Mouse (Mus musculus): Measurements from ENCODE around the gene Mrps2. TPM values are rescaled to one million over a fixed set of nuclear protein-coding genes. Genes with fewer than 3 reads are reported as not detected.
A peak's percentile ranks its signal among the peaks of the same experiment; 100 is the strongest.

The Mrps2 gene
- total and polyA plus RNA-seq, 3 experiments = 30.5 to 71.4 (median 70.3) TPM

DNA sequence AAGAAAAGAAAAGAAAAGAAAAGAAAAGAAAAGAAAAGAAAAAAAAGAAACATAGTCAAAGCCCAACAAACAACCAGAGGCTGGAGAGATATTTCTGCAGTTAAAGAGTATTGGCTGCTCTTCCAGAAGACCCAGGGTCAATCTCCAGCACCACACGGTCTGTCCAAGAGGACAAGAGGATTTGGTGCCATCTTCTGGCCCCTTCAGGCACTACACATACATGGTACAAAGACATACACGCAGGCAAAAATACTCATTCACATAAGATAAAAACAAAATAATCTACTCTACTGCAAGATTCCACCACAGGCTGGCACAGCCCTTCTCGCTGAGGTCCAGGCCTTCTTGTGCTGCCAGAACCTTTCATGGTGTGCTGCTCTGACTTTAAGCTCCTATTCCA is 44.7 kb upstream of the Mrps2 start:
- peak; percentile 81 for DNase-seq (ENCODE audit: low read depth, low spot score)
- TF ChIP-seq CTCF (IDR thresholded peaks at IDR 0.05 in 2 of 3, conservative IDR thresholded peaks at IDR 0.05 in 1 of 3; ENCODE audit: control insufficient read depth in 1 of 3, insufficient read depth in 1 of 3, low read depth in 2 of 3, low read length in 3 of 3, poor library complexity in 1 of 3, severe bottlenecking in 1 of 3) = peak; percentile 62 to 77 (median 71)
- TF ChIP-seq SMC3 (IDR thresholded peaks at IDR 0.05; ENCODE audit: low read depth, low read length) = peak; percentile 60
- TF ChIP-seq TBP (IDR thresholded peaks at IDR 0.05; ENCODE audit: low read depth, low read length) = no peak
- no peak for TF ChIP-seq EP300 (IDR thresholded peaks at IDR 0.05; ENCODE audit: low read depth in 1 of 2, low read length in 2 of 2)
- no peak for TF ChIP-seq CHD2 (IDR thresholded peaks at IDR 0.05; ENCODE audit: low read length)
- TF ChIP-seq RAD21 (IDR thresholded peaks at IDR 0.05; ENCODE audit: low read depth, low read length) = peak; percentile 58
- Histone ChIP-seq H3K79me2 (ENCODE audit: control insufficient read depth, insufficient read depth, low read length, poor library complexity) (no peaks in the 10 kb centered on the region), H3K9ac (ENCODE audit: control insufficient read depth, low read depth, low read length, poor library complexity, severe bottlenecking) (no peak overlapping the region), H3K27me3 (ENCODE audit: control insufficient read depth in 1 of 2, insufficient read depth in 2 of 2, low read length in 2 of 2) (no peaks in the 10 kb centered on the region), H3K4me3 (ENCODE audit: control insufficient read depth in 1 of 2, insufficient read depth in 1 of 2, low read depth in 2 of 2, low read length in 2 of 2) (no peak overlapping the region), H3K36me3 (ENCODE audit: control insufficient read depth in 1 of 2, insufficient read depth in 2 of 2, low read length in 2 of 2) (peaks cover 0 to 2% of the 10 kb centered on the region in 2 experiments; a peak in 1 of 4 replicates), H3K27ac (ENCODE audit: control insufficient read depth, low read depth, low read length) (no peak overlapping the region), H3K4me1 (ENCODE audit: control insufficient read depth in 1 of 2, insufficient read depth in 2 of 2, low read length in 2 of 2) (peaks cover 0 to 6% of the 10 kb centered on the region in 2 experiments; a peak in 2 of 4 replicates), H3K9me3 (replicated peaks; ENCODE audit: insufficient read depth, low read length) (no peaks in the 10 kb centered on the region)

DNA sequence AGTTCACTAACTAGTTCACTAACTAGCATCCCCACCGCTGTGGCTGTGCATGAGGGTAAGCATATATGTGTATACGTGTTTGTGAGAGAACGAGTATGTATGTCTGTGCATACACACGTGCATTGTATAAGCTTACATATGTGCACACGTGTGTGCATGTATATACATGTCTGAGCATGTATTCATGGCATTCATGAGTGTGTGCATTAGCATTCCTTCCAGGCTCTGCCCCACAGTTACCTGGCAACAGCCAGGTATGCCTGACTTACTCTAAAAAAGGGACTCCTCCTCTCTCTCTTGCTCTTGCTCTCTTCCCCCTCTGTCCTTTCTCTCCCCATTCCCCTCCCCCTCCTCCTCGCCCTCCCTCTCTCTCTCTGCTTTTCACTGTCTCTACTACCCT is 40.6 kb upstream of the Mrps2 start:
- H3K9ac ChIP-seq (ENCODE audit: control insufficient read depth, low read depth, low read length, poor library complexity, severe bottlenecking) = no peak overlapping the region
- no peaks in the 10 kb centered on the region for H3K27me3 ChIP-seq (ENCODE audit: control insufficient read depth in 1 of 2, insufficient read depth in 2 of 2, low read length in 2 of 2)

GRCm38 (mm10) chr2:28430846-28431245 is 37.0 kb upstream of the Mrps2 start:
- Histone ChIP-seq H3K36me3 (ENCODE audit: control insufficient read depth in 1 of 2, insufficient read depth in 2 of 2, low read length in 2 of 2) (no peaks in the 10 kb centered on the region), H3K4me1 (ENCODE audit: control insufficient read depth in 1 of 2, insufficient read depth in 2 of 2, low read length in 2 of 2) (peaks cover 0 to 9% of the 10 kb centered on the region in 2 experiments; a peak in 2 of 4 replicates), H3K79me2 (ENCODE audit: control insufficient read depth, insufficient read depth, low read length, poor library complexity) (no peaks in the 10 kb centered on the region), H3K9ac (ENCODE audit: control insufficient read depth, low read depth, low read length, poor library complexity, severe bottlenecking) (no peak overlapping the region), H3K4me3 (ENCODE audit: control insufficient read depth in 1 of 2, insufficient read depth in 1 of 2, low read depth in 2 of 2, low read length in 2 of 2) (no peak overlapping the region), H3K27me3 (ENCODE audit: control insufficient read depth in 1 of 2, insufficient read depth in 2 of 2, low read length in 2 of 2) (no peaks in the 10 kb centered on the region), H3K9me3 (replicated peaks; ENCODE audit: insufficient read depth, low read length) (no peaks in the 10 kb centered on the region), H3K27ac (ENCODE audit: control insufficient read depth, low read depth, low read length) (no peak overlapping the region)
- no peak for TF ChIP-seq SIN3A (IDR thresholded peaks at IDR 0.05; ENCODE audit: low read length)
- no peak for TF ChIP-seq RCOR1 (IDR thresholded peaks at IDR 0.05; ENCODE audit: low read depth, low read length)
- no peak for TF ChIP-seq CHD1 (IDR thresholded peaks at IDR 0.05; ENCODE audit: low read depth, low read length)
- TF ChIP-seq BHLHE40 (IDR thresholded peaks at IDR 0.05; ENCODE audit: borderline replicate concordance, low read depth, low read length) = no peak
- TF ChIP-seq ZNF384 (IDR thresholded peaks at IDR 0.05; ENCODE audit: low read depth, low read length) = no peak
- no peak for TF ChIP-seq POLR2A (IDR thresholded peaks at IDR 0.05; ENCODE audit: control insufficient read depth in 1 of 2, insufficient read depth in 1 of 2, low read depth in 1 of 2, low read length in 2 of 2, poor library complexity in 1 of 2)
- no peak for TF ChIP-seq MYC (IDR thresholded peaks at IDR 0.05; ENCODE audit: low read depth, low read length)
- TF ChIP-seq ETS1 (IDR thresholded peaks at IDR 0.05; ENCODE audit: low read depth, low read length) = no peak
- no peak for DNase-seq (ENCODE audit: low read depth, low spot score)

More for the DNA sequence above, 40.6 kb upstream of the Mrps2 start:
- Histone ChIP-seq H3K36me3 (ENCODE audit: control insufficient read depth in 1 of 2, insufficient read depth in 2 of 2, low read length in 2 of 2) (peaks cover 0 to 2% of the 10 kb centered on the region in 2 experiments; a peak in 1 of 4 replicates), H3K4me3 (ENCODE audit: control insufficient read depth in 1 of 2, insufficient read depth in 1 of 2, low read depth in 2 of 2, low read length in 2 of 2) (no peak overlapping the region), H3K4me1 (ENCODE audit: control insufficient read depth in 1 of 2, insufficient read depth in 2 of 2, low read length in 2 of 2) (peaks cover 0 to 6% of the 10 kb centered on the region in 2 experiments; a peak in 2 of 4 replicates), H3K9me3 (replicated peaks; ENCODE audit: insufficient read depth, low read length) (no peaks in the 10 kb centered on the region), H3K79me2 (ENCODE audit: control insufficient read depth, insufficient read depth, low read length, poor library complexity) (no peaks in the 10 kb centered on the region), H3K27ac (ENCODE audit: control insufficient read depth, low read depth, low read length) (no peak overlapping the region)
- no peak for DNase-seq (ENCODE audit: low read depth, low spot score)
- TF ChIP-seq POLR2AphosphoS5 (IDR thresholded peaks at IDR 0.05; ENCODE audit: borderline replicate concordance, low read depth, low read length) (no peak), ELF1 (IDR thresholded peaks at IDR 0.05; ENCODE audit: low read depth, low read length) (no peak), RAD21 (IDR thresholded peaks at IDR 0.05; ENCODE audit: low read depth, low read length) (no peak), MYC (IDR thresholded peaks at IDR 0.05; ENCODE audit: low read depth, low read length) (no peak), SIN3A (IDR thresholded peaks at IDR 0.05; ENCODE audit: low read length) (no peak)
